In genomic region chr13:4206147-4206903, GRCm38 (mm10) we compare ENCODE assay signal across 28 mouse cellular contexts. TPM values are rescaled to one million over a fixed set of nuclear protein-coding genes. Genes with fewer than 3 reads are reported as not detected.
DNase-seq lines count a peak whose midpoint lies in the region; ATAC-seq and TF ChIP-seq lines count a peak whose summit lies in the region.
"Had no signal": no experiment of that assay in that cellular context is flagged by ENCODE, and none has a peak within 500 bp of the region (broad histone marks: within the 10 kb centered on the region; RNA-seq: fewer than 3 reads in every experiment).

No protein-coding gene starts in this region.

- H3K4me2 ChIP-seq in liver, embryonic 14.5 days (ENCODE audit: low read depth): no peak overlapping the region
- no peak overlapping the region for H3K4me2 ChIP-seq in stomach, embryonic 15.5 days
- H3K4me2 ChIP-seq in hindbrain, postnatal 0 days (ENCODE audit: low read depth, low read length): no peak overlapping the region
- H3K4me2 ChIP-seq in midbrain, embryonic 15.5 days: no peak overlapping the region
- H3K4me2 ChIP-seq: limb, embryonic 15.5 days; midbrain, embryonic 11.5 days had no signal

- peak; percentile 24 for DNase-seq in kidney, adult 9 months
- no peak for DNase-seq in kidney, adult 11 months
- DNase-seq in liver, embryonic 14.5 days (ENCODE audit: low read depth in 3 of 3, low spot score in 3 of 3): peak in 2 of 3 experiments; percentile 4 to 10
- DNase-seq in hindbrain, postnatal 0 days (ENCODE audit: low spot score): no peak
- no peak for DNase-seq in lung, postnatal 14 days
- DNase-seq: adrenal gland, adult 2 months; cerebellum, adult 11-12 months; cerebellum, postnatal 10 days; left cerebral cortex, postnatal 4 days; right cerebral cortex, postnatal 14 days; spleen, adult 18-20 months; thymus, adult 18-20 months; thymus, postnatal 36 days had no signal

- 9% methylated on average over 1 of the region's 1 CpGs for WGBS in liver, embryonic 14.5 days (ENCODE audit: insufficient replicate concordance)
- 33% methylated on average over 1 of the region's 1 CpGs for WGBS in stomach, embryonic 15.5 days
- 47% methylated on average over 1 of the region's 1 CpGs for WGBS in hindbrain, postnatal 0 days
- WGBS in midbrain, embryonic 15.5 days: 40% methylated on average over 1 of the region's 1 CpGs

- H3K4me3 ChIP-seq in liver, embryonic 14.5 days (ENCODE audit: insufficient read depth in 1 of 2, low read depth in 2 of 2, low read length in 2 of 2): no peak overlapping the region
- H3K4me3 ChIP-seq in stomach, embryonic 15.5 days (replicated peaks): no peak overlapping the region
- no peak overlapping the region for H3K4me3 ChIP-seq in hindbrain, postnatal 0 days (ENCODE audit: low read length)
- no peak overlapping the region for H3K4me3 ChIP-seq in midbrain, embryonic 15.5 days
- H3K4me3 ChIP-seq: forebrain, embryonic 10.5 days; heart, embryonic 10.5 days; hindbrain, embryonic 10.5 days; left cerebral cortex, adult 2 months; limb, embryonic 15.5 days had no signal

- peak; percentile 87 to 99 for ATAC-seq in hematopoietic stem cell, adult 5-6 weeks (replicated peaks in 1 of 2; ENCODE audit: insufficient read depth in 1 of 2, low FRiP score in 2 of 2, low TSS enrichment in 1 of 2, low read depth in 1 of 2, poor library complexity in 2 of 2, severe bottlenecking in 2 of 2)
- no peak for ATAC-seq in liver, embryonic 14.5 days (ENCODE audit: insufficient read depth)
- peak; percentile 78; the same call in 1 of the 2 replicates for ATAC-seq in stomach, embryonic 15.5 days (ENCODE audit: insufficient read depth, low FRiP score, low read depth)
- ATAC-seq in hindbrain, postnatal 0 days: no peak
- no peak for ATAC-seq in midbrain, embryonic 15.5 days (replicated peaks)
- ATAC-seq: CD4-positive, CD25-positive, alpha-beta regulatory T cell, adult 4 months; forebrain, embryonic 16.5 days; Patski had no signal

- no peak overlapping the region for H3K9ac ChIP-seq in liver, embryonic 14.5 days (replicated peaks)
- H3K9ac ChIP-seq in stomach, embryonic 15.5 days: no peak overlapping the region
- no peak overlapping the region for H3K9ac ChIP-seq in hindbrain, postnatal 0 days (replicated peaks; ENCODE audit: low read length)
- H3K9ac ChIP-seq in midbrain, embryonic 15.5 days: no peak overlapping the region
- H3K9ac ChIP-seq: limb, embryonic 15.5 days had no signal

- TF ChIP-seq EP300 in liver, embryonic 14.5 days (IDR thresholded peaks at IDR 0.05; ENCODE audit: low read depth): no peak

- no peaks in the 10 kb centered on the region for H3K27me3 ChIP-seq in liver, embryonic 14.5 days (ENCODE audit: control insufficient read depth, insufficient read depth, low read length)
- H3K27me3 ChIP-seq in stomach, embryonic 15.5 days (replicated peaks): no peaks in the 10 kb centered on the region
- H3K27me3 ChIP-seq in hindbrain, postnatal 0 days (ENCODE audit: insufficient read depth, low read length): no peaks in the 10 kb centered on the region
- no peaks in the 10 kb centered on the region for H3K27me3 ChIP-seq in midbrain, embryonic 15.5 days (replicated peaks)
- H3K27me3 ChIP-seq: limb, embryonic 15.5 days; Patski had no signal

- no peaks in the 10 kb centered on the region for H3K9me3 ChIP-seq in liver, embryonic 14.5 days (ENCODE audit: control insufficient read depth, low read length)
- H3K9me3 ChIP-seq in stomach, embryonic 15.5 days: no peaks in the 10 kb centered on the region
- H3K9me3 ChIP-seq in hindbrain, postnatal 0 days (ENCODE audit: low read length): no peaks in the 10 kb centered on the region
- no peaks in the 10 kb centered on the region for H3K9me3 ChIP-seq in midbrain, embryonic 15.5 days
- H3K9me3 ChIP-seq: forebrain, embryonic 10.5 days; heart, embryonic 10.5 days; hindbrain, embryonic 10.5 days; limb, embryonic 15.5 days had no signal

- no peaks in the 10 kb centered on the region for H3K4me1 ChIP-seq in liver, embryonic 14.5 days (replicated peaks; ENCODE audit: control insufficient read depth in 2 of 2, insufficient read depth in 2 of 2, low read length in 1 of 2)
- H3K4me1 ChIP-seq in stomach, embryonic 15.5 days: no peaks in the 10 kb centered on the region
- no peaks in the 10 kb centered on the region for H3K4me1 ChIP-seq in hindbrain, postnatal 0 days (ENCODE audit: insufficient read depth, low read length)
- no peaks in the 10 kb centered on the region for H3K4me1 ChIP-seq in midbrain, embryonic 15.5 days
- H3K4me1 ChIP-seq: forebrain, embryonic 10.5 days; heart, embryonic 10.5 days; hindbrain, embryonic 10.5 days; limb, embryonic 15.5 days had no signal

- no peak for TF ChIP-seq CTCF in liver, embryonic 14.5 days (IDR thresholded peaks at IDR 0.05; ENCODE audit: low read depth)
- no peak for TF ChIP-seq CTCF in hindbrain, postnatal 0 days (IDR thresholded peaks at IDR 0.05; ENCODE audit: low read depth)

- no peak overlapping the region for H3K27ac ChIP-seq in liver, embryonic 14.5 days
- H3K27ac ChIP-seq in stomach, embryonic 15.5 days: no peak overlapping the region
- no peak overlapping the region for H3K27ac ChIP-seq in hindbrain, postnatal 0 days
- H3K27ac ChIP-seq in midbrain, embryonic 15.5 days: no peak overlapping the region
- H3K27ac ChIP-seq: forebrain, embryonic 10.5 days; heart, embryonic 10.5 days; hindbrain, embryonic 10.5 days; left cerebral cortex, adult 2 months; limb, embryonic 15.5 days; macrophage had no signal

- no peaks in the 10 kb centered on the region for H3K36me3 ChIP-seq in liver, embryonic 14.5 days (replicated peaks; ENCODE audit: control insufficient read depth, insufficient read depth, low read depth)
- no peaks in the 10 kb centered on the region for H3K36me3 ChIP-seq in stomach, embryonic 15.5 days
- H3K36me3 ChIP-seq in hindbrain, postnatal 0 days (ENCODE audit: insufficient read depth, low read length): no peaks in the 10 kb centered on the region
- H3K36me3 ChIP-seq in midbrain, embryonic 15.5 days (replicated peaks): no peaks in the 10 kb centered on the region
- H3K36me3 ChIP-seq: forebrain, embryonic 10.5 days; heart, embryonic 10.5 days; hindbrain, embryonic 10.5 days; limb, embryonic 15.5 days had no signal

RNA-seq across cellular contexts. Expression of gene Akr1c13, which starts 15.4 kb away (rescaled TPM):
- total RNA-seq in hematopoietic stem cell, adult 5-6 weeks (2017): 102 and 119 TPM in 2 replicates
- 10.8 and 17.9 TPM in 2 replicates for polyA plus RNA-seq in liver, embryonic 14.5 days (2012; rRNA removed)
- polyA plus RNA-seq in liver, embryonic 14.5 days (2014; fragmentation: Nextera tagmentation; extraction: Ambion mirVana): 36.6 and 37.4 TPM in 2 replicates
- 128 and 152 TPM in 2 replicates for polyA plus RNA-seq in stomach, embryonic 15.5 days (2015; fragmentation: Nextera tagmentation; extraction: Ambion mirVana)
- 0.10 and 4.6 TPM in 2 replicates for total RNA-seq in hindbrain, postnatal 0 days (2014; rRNA removed)
- 3.5 and 4.2 TPM in 2 replicates for polyA plus RNA-seq in hindbrain, postnatal 0 days (2015; fragmentation: Nextera tagmentation; extraction: Ambion mirVana)
- polyA plus RNA-seq in midbrain, embryonic 15.5 days (2015; fragmentation: Nextera tagmentation; extraction: Ambion mirVana): 1.0 and 1.8 TPM in 2 replicates

RNA-seq across cellular contexts. Expression of gene Akr1c19, which starts 22.2 kb away (rescaled TPM):
- total RNA-seq in hematopoietic stem cell, adult 5-6 weeks (2017): 0.05 and 5.6 TPM in 2 replicates
- polyA plus RNA-seq in liver, embryonic 14.5 days (2012; rRNA removed): 8.1 and 14.1 TPM in 2 replicates
- polyA plus RNA-seq in liver, embryonic 14.5 days (2014; fragmentation: Nextera tagmentation; extraction: Ambion mirVana): 40.7 and 41.1 TPM in 2 replicates
- 125 and 188 TPM in 2 replicates for polyA plus RNA-seq in stomach, embryonic 15.5 days (2015; fragmentation: Nextera tagmentation; extraction: Ambion mirVana)
- 0.73 and 1.1 TPM in 2 replicates for total RNA-seq in hindbrain, postnatal 0 days (2014; rRNA removed)
- polyA plus RNA-seq in hindbrain, postnatal 0 days (2015; fragmentation: Nextera tagmentation; extraction: Ambion mirVana): 5.9 and 6.4 TPM in 2 replicates
- 7.2 and 8.3 TPM in 2 replicates for polyA plus RNA-seq in midbrain, embryonic 15.5 days (2015; fragmentation: Nextera tagmentation; extraction: Ambion mirVana)
- total RNA-seq: left cerebral cortex, adult 2 months had no signal
- polyA plus RNA-seq: adrenal gland, adult 2 months; CD4-positive, CD25-positive, alpha-beta regulatory T cell, adult 4 months; macrophage had no signal

RNA-seq across cellular contexts. Expression of gene Akr1c18, which starts 55.9 kb away (rescaled TPM):
- total RNA-seq in hematopoietic stem cell, adult 5-6 weeks (2017): not detected in 2 replicates
- polyA plus RNA-seq in liver, embryonic 14.5 days (2012; rRNA removed): 0.12 and 0.18 TPM in 2 replicates
- 0.90 and 1.2 TPM in 2 replicates for polyA plus RNA-seq in liver, embryonic 14.5 days (2014; fragmentation: Nextera tagmentation; extraction: Ambion mirVana)
- polyA plus RNA-seq in stomach, embryonic 15.5 days (2015; fragmentation: Nextera tagmentation; extraction: Ambion mirVana): 1.0 and 1.3 TPM in 2 replicates
- not detected in 2 replicates for total RNA-seq in hindbrain, postnatal 0 days (2014; rRNA removed)
- polyA plus RNA-seq in hindbrain, postnatal 0 days (2015; fragmentation: Nextera tagmentation; extraction: Ambion mirVana): 0.15 TPM in 1 of 2 replicates, not detected in the other
- polyA plus RNA-seq in midbrain, embryonic 15.5 days (2015; fragmentation: Nextera tagmentation; extraction: Ambion mirVana): not detected in 2 replicates
- total RNA-seq: neutrophil, adult 5-6 weeks had no signal
- polyA plus RNA-seq: embryonic facial prominence, embryonic 11.5 days; forebrain, embryonic 10.5 days; hindbrain, embryonic 10.5 days; macrophage; midbrain, embryonic 11.5 days had no signal

Comparison
In these comparisons a context has a peak if more than half of its experiments do, and no peak if none do; other contexts are left out.
1. DNase-seq: peak in kidney, adult 9 months (single experiment) and liver, embryonic 14.5 days (2 of 3); none in kidney, adult 11 months (single experiment), hindbrain, postnatal 0 days (single experiment) and lung, postnatal 14 days (single experiment).
2. ATAC-seq: peak in hematopoietic stem cell, adult 5-6 weeks (2 of 2) and stomach, embryonic 15.5 days (single experiment); none in liver, embryonic 14.5 days (single experiment), hindbrain, postnatal 0 days (single experiment) and midbrain, embryonic 15.5 days (single experiment).